ENCODE assay signal across 25 mouse cellular contexts in genomic region chr5:75632846-75633640, GRCm38 (mm10). TPM values are rescaled to one million over a fixed set of nuclear protein-coding genes. Genes with fewer than 3 reads are reported as not detected.
DNase-seq lines count a peak whose midpoint lies in the region; ATAC-seq and TF ChIP-seq lines count a peak whose summit lies in the region.
"Had no signal": no experiment of that assay in that cellular context is flagged by ENCODE, and none has a peak within 500 bp of the region (broad histone marks: within the 10 kb centered on the region; RNA-seq: fewer than 3 reads in every experiment).

No protein-coding gene starts in this region.

- peak overlapping the region; percentile 75 for H3K27ac ChIP-seq in layer of hippocampus, adult 2 months
- H3K27ac ChIP-seq: forebrain, embryonic 10.5 days; hindbrain, embryonic 14.5 days; kidney, postnatal 0 days; limb, embryonic 12.5 days; midbrain, embryonic 13.5 days; neural tube, embryonic 13.5 days had no signal

- intact Hi-C loops in gastrocnemius, postnatal 14 days (cut with DNase I; ENCODE audit: low total_unique reads): no loop called here

- DNase-seq in cerebellum, postnatal 14 days: peak; percentile 15 to 26
- no peak for DNase-seq in cerebellum, adult 9-10 months
- peak; percentile 40 to 45 for DNase-seq in layer of hippocampus, adult 2 months (ENCODE audit: low spot score in 2 of 2)
- DNase-seq in layer of hippocampus, adult 9-10 months (ENCODE audit: low spot score): no peak
- no peak for DNase-seq in gastrocnemius, postnatal 14 days
- no peak for DNase-seq in ovary, adult 18-20 months (ENCODE audit: low spot score)
- DNase-seq: forebrain, postnatal 0 days; gastrocnemius, postnatal 36 days; heart, postnatal 4 days; kidney, adult 18-20 months; liver, postnatal 0 days; thymus, postnatal 25 days had no signal

- peak; percentile 51 for ATAC-seq in common myeloid progenitor, adult 5-6 weeks (replicated peaks; ENCODE audit: low read depth, poor library complexity, severe bottlenecking)
- ATAC-seq in megakaryocyte progenitor cell, adult 5-6 weeks (replicated peaks; ENCODE audit: poor library complexity): peak; percentile 72
- ATAC-seq: CD4-positive, CD25-positive, alpha-beta regulatory T cell, adult 4 months; forebrain, postnatal 0 days; inflammation-experienced regulatory T-cells, adult 6 months; liver, postnatal 0 days; lung, postnatal 0 days; midbrain, embryonic 13.5 days; Patski had no signal

- no peak for TF ChIP-seq CTCF in layer of hippocampus, adult 2 months (conservative IDR thresholded peaks at IDR 0.05)

- peak overlapping the region; percentile 13; the same call in 1 of the 2 replicates for H3K4me3 ChIP-seq in layer of hippocampus, adult 2 months
- H3K4me3 ChIP-seq: forebrain, embryonic 10.5 days; heart, embryonic 12.5 days; limb, embryonic 12.5 days; midbrain, embryonic 13.5 days; neural tube, embryonic 13.5 days had no signal

RNA-seq across cellular contexts. Expression of gene Kit, which starts 58.3 kb away (rescaled TPM):
- total RNA-seq in layer of hippocampus, adult 2 months (2021): 10 to 100 TPM; 77.5 to 87.4 TPM
- total RNA-seq in common myeloid progenitor, adult 5-6 weeks (2017): 183 and 195 TPM in 2 replicates
- 170 and 204 TPM in 2 replicates for total RNA-seq in megakaryocyte progenitor cell, adult 5-6 weeks (2015)
- 88.1 and 106 TPM in 2 replicates for total RNA-seq in megakaryocyte progenitor cell, adult 5-6 weeks (2017)
- total RNA-seq in gastrocnemius, postnatal 14 days (2021): 1 to 10 TPM; 3.1 to 3.9 TPM

Comparison
In these comparisons a context has a peak if more than half of its experiments do, and no peak if none do; other contexts are left out.
1. DNase-seq: peak in cerebellum, postnatal 14 days (2 of 2) and layer of hippocampus, adult 2 months (2 of 2); none in cerebellum, adult 9-10 months (single experiment), layer of hippocampus, adult 9-10 months (single experiment), gastrocnemius, postnatal 14 days (single experiment) and ovary, adult 18-20 months (single experiment).
2. RNA of gene Kit, which starts 58.3 kb away (total RNA-seq): 88.1 to 204 TPM in megakaryocyte progenitor cell, adult 5-6 weeks, 183 to 195 TPM in common myeloid progenitor, adult 5-6 weeks and 77.5 to 87.4 TPM in layer of hippocampus, adult 2 months; 3.1 to 3.9 TPM in gastrocnemius, postnatal 14 days; every median in the first group is over 10 times any median in the second.